Mouse (Mus musculus) CH12F3 (cell line): ENCODE data around the gene Srgap3.

Source experiments
- in situ Hi-C: fragments of 300-500 bp; cut with MboI; formaldehyde crosslinking; loops from 2 replicates; pipeline ENCODE4 v1.14.3; 2020; ENCODE audit warnings: low sequenced_read_pairs

Srgap3 gene

DNA sequence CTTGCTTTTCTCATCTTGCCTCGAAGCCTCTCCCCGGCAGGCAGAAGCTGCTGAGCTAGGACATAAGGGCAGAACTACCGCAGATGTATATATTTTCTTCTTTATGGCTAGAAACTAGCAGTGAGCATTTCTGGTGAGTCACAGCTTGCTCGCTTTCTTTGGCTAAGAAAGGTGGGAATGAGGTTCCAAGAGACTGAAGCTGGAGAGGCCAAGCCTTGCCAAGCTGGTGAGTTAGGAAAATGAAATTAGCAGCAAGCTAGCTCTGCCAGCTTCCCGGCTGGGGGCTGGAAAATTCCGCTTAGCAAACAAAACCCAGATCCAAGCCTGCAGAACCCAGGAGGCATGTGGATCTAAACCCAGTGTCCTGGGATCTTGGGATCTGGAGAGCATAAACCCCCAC is 124.0 kb downstream of the Srgap3 start:
- in situ Hi-C loops, result no loop called here

DNA sequence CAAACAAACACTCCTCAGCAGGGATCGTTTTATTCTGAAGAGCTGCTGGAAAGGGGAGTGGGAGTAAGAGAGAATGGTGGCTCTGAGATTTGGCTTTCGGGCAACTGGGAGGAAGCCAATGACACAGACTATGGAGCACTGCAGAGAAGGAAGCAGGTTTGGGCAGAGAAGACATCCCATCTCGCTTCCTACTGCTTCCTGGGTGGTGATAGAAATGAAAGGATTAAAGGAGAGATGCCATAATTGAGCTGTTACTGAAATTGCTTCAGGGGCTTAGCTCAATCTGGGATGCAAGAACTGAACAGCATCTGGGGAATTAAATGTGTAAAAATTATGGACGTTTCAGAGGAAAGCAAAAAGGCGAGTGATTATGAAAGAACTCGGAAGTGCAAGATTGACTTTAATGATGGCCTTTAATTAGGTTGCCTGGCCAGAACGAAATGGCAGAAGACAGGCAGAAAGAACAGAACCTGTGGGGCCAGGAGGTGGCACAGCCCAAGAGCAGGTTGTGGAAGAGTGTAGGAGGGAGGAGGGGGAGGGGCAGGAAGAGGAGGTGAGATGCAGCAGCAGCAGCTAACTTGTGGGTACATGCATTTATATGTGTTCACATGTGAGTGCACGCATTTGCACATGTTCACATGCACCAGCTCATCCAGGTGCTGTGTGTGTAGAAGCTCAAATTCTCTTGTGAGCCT is 126.6 kb downstream of the Srgap3 start:
- in situ Hi-C loops, result no loop called here

DNA sequence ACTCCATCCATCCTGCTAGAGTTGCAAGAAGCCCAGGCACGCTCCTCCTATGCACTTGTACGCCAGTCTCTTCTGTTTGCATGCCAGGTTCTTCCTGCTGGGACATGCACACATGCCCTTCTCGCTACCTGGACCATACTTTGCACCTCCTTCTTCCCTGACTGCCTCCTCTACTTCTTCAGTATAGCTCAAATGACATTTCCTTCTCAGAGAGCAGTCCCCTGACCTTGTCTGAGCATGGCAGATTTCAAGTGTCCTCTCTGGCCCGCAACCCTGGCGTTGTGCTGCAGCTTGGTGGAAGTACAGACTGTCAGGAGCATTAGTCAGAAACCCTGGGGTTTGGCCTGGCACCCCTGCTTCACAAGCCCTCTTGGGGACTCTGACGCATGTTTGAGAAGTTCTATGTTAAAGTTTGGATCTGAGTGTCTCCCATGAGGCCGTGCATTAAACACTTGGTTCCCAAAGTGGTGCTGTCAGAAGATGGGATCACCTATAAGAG is 128.6 kb downstream of the Srgap3 start:
- in situ Hi-C loops, result no loop called here

DNA sequence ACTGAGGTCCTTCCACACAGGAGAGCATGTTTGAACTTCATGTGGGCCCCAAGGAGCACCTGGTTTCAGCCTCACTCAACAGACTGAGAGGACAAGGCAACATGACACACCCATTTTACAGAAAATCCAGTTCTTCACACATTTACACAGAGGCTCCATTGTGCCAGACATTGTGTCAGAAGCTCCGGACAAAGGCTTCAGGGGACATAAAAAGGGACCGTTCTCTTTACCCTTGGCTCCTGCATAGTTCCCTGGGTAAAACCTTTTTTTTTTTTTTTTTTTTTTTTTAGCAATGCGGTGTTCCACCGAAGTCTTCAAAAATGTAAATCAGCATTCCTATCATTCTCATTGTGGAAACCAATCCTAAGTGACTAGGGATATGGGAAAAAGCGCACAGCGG is 131.5 kb downstream of the Srgap3 start:
- in situ Hi-C loops, result no loop called here

DNA sequence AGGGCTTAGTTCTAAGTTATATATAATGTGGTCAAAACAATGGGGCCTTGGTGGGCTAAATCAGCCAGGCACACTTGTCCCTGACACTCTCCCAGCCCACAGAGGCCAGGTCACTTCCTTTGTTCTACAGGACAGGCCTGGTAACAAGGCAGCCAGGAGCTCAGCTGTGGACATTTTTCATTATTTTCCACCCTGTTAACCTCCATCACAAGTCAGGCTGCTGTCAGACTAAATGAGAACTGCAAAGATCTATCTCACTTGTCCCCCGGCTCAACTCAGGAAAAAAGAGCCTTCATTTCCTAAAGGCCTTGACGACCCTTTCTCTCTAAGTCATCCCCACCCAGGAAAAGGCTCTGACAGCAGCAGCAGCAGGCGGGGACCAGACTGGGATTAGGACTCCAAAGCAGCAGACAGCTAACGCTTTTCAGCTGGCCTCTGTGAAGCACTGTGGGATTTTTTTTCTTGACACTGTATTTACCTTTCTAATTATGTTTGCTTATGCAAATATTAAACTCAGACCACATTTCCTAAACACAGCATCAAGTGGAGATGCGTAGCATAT is 132.5 kb downstream of the Srgap3 start:
- in situ Hi-C loops, result no loop called here

DNA sequence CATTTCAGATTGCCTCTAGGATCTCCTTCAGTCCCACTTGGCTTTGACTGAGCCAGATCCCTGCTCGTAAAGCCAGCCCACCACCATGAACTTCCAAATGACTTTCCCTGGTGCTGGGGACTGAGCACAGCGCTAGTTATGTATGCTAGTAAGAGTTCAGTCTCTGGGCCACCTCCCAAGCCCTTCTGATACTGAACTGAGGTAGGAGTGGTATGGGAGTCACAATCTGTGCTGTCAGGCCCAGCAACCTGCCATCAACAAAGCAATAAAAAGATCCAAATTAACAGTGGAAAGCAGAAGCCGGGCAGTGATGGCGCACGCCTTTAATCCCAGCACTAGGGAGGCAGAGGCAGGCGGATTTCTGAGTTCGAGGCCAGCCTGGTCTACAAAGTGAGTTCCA is 134.2 kb downstream of the Srgap3 start:
- in situ Hi-C loops, result no loop called here

DNA sequence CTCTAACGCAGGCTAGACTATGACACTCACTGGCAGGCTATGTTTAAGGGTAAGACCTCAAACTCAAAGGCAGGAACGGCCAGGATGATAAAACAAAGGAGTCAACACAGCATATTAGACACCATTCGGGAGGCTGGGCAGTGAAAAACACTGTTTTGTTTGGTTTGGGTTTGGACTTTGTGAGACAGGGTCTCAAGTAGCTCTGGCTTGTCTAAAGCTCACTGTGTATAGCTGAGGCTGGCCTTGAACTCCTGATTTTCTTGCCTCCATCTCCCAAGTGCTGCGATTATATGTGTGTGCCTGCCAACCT is 136.6 kb downstream of the Srgap3 start:
- in situ Hi-C loops, result no loop called here

DNA sequence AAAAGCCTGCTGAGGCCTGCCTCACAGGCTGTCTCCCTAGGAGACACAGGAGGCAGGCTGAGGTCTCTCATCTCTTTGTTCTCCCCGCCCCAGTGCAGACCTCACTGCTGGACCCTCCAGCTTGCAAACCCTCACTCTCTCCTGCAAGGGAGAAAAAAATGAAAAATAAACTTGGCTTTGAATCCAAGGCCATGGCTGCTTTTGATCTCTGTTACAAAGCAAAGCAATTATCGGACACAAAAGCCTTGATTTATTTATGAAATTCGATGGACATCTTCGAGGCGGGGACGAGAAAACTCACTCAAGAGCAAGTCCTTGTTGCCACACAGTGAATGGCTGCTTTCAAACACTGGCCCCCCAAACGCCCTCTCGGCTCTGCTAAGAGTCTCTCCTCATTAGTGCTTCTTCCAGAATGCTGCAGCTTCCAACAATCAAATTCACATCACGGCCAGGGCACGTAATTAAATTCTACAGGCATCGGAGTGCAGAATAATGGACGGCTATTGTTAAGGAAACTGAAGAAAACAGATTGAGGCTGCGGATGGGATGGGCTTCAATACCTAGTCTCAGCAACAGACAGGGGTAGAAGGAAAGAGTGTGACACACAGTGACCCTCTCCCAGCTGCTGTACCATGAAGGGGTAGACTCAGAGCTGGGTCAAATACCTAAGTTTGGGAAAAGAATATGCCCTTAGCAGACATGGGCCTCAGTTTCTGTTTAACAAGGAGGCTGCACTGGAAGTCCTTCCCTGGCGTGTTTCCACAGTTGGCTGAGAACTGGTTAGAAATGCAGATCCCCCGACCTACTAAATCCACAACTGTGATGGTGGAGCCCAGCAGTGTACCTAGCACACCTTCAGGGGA is 137.2 kb downstream of the Srgap3 start:
- in situ Hi-C loops, result no loop called here

DNA sequence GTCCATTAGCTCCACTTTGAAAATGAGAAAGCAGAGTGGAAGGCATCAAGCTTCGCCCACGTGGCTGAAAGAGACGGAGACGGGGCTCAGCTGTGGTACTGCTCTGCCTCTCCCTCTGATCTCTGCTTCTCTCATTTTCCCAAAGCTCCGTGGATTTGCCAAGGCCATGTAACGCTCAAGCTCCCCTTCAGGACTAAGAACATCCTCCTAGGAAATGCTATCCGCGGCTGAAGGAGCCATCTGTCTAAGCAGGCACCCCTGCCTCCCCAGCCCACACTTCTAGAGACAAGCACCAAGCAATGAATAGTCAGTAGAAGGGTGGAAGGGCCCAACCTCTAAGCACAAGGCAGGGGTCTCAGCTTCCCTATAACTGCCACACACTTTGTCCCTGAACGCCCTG is 138.3 kb downstream of the Srgap3 start:
- in situ Hi-C loops, result no loop called here

DNA sequence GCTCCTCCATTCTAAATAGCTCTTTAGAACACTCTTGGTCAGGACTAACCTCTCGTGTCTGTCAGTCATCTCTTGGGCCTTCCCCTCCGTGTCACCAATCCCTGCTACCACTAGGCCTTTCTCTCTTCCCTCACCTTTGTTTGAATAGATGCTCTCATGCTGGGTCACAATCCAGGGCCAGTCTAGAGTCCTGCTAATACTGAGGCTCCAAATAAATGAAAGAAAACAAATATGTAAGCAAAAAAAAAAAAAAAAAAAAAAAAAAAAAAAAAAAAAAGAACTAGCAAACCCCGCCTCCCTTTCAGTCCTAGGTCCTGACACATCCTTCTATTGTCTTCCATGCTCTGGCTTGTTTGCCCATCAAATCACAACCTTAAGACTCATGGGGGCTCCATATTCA is 145.1 kb downstream of the Srgap3 start:
- in situ Hi-C loops, result no loop called here

DNA sequence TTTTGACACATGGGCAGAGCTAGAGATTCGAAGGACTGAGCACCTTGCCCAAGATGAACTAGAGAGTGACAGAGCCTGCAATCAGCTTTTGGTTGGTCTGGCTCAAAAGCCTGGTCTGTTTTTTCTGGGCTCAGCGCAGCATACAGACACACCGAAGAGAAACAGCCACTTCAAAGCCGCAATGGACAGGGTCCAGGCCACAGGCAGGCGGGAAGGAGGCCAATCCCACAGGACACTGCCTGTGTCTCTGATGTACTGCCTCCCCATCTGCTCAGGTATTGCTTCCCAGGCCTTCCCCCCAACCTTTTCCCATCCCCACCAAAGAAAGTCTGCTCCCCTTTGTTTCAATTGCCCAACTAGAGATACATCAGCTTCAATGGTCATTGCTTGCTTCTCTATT is 148.7 kb downstream of the Srgap3 start:
- in situ Hi-C loops, result no loop called here

DNA sequence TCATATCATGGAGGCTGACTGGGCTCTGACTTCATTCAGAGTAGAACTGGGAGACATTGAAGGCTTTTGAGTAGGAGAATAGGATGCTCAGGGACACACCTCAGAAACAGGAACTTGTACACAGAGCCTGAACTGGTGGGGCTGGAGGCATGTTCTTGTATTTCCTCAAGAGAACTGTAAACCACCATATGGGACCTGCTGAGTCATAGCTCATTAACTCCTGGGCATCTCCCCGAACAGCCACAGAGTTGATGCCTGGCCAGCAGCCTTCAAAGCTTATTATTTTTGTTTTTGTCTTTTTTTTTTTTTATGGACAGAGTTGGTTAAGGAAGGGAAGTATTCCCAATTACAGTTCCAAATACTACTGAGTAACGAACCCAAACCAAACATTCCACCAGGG is 150.5 kb downstream of the Srgap3 start:
- in situ Hi-C loops, result no loop called here

DNA sequence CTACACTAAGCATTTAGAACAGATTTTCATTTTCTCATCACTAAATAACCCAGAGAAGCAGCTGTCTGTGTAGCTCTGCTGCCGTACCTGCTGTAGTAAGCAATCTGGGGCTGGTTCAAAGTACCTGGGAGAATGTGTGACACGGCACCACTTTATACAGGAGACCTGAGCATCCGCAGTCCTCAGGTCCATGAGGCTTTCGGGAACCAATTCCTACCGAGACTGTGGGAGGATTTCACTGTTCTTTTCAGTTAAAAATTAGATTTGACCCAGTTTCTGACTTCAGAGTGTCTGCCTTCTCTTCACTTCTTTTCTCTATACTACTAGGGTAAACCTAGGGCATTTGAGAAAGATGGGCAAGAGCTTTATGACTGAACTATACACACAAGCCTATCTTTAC is 153.2 kb downstream of the Srgap3 start:
- in situ Hi-C loops, result no loop called here

DNA sequence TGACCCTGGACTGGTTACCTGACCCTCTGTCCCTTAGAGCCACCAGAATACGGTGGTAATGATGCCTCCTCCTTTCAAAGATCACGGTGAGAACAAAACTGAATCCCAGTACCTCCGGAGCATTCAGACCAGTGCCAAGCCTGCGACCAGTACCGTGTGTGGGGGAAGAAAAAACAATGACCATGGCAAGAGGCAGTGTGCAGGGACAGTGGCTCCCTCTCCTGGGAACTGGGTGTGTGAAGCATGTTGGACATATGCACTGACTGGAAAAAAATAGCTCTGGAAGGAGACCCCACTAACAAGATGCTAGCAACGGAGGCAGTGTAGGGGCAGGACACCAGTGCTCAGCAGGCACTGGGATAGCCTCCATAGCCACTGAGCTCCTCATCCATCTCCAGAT is 157.2 kb downstream of the Srgap3 start:
- in situ Hi-C loops, result no loop called here

DNA sequence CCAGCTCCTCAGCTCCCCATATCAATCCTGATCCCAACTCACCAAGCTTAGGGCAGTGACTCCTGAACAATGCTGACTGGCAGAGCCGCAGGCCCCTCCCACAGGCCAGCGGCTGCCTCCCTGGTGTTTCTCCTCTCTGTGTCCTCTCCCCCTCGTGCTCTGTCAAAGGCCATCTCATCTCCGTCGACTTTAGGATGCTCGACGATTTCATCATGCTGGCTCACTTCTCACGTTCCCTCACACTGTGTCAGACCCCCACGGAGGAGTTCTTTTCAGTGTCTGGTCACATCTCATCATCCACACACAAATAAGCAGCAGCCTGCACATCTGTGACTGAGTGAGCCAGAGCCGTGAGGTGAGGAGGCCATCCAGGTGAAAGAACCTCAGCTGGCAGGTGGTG is 158.4 kb downstream of the Srgap3 start:
- in situ Hi-C loops, result no loop called here

DNA sequence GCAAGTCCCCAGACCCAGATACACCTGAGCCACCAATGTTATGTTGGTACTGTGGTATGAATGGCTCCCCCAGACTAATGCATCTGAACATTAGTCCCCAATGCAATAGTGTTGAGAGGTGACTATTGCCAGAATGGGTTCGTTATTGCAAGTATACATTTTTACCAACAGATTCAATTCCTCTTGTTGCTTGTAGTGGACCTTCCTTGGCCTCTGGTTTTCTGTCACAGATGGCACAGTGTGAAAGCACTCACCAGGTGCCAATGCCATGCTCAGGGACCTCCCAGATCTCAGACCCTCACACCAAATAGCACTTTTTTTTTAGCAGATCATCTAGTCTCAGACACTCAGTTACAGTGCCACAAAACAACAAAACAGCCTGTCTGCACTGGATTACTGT is 158.9 kb downstream of the Srgap3 start:
- in situ Hi-C loops, result no loop called here

DNA sequence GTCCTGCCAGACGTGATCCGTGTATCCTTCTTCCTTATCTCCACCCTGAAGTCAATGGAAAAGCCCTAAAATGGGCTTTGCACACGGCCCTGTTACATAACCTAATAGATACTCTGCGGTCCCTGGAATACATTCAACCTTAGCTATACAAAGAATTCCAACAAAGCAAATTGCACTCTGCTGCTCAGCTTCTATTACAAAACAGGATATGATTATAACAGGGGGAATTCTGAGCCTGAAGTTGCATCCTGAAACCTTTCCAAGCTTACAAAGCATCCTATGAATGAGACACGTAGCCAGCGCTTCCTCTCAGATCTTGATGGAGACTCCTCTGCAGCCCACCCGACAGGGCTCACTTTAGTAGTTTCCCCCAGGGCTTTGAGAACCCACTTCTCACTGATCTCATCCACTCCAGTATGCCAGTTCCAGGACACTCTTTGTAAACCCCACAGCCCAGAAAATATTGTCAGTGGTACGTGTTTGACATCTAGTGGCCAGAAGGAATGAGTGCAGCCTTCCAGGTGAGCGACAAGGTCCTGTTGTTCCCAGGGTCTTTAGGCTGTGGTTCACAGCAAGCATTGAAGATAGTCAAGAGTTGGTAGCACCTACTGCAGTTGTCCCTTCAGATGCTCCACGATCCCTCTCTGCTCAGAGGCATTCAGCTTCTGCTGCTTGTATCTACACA is 165.5 kb downstream of the Srgap3 start:
- in situ Hi-C loops, result no loop called here

DNA sequence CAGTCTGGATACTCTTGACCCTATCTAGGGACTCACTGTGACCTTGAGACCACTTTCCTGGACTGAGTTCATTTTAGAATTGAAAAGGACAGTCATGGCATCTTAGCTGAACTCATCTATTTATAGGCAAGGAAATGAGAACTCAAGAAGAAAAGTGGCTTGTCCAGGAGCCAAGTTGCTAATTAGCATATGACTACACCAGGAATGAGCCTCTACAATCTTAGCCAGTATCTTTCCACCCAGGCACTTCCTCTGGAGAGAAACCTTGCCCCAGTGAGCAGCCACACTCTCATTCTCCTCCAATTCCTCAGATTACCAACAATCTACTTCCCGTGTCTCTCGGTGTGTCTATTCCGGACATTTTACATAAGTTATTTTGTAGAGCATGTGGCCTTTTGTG is 168.9 kb downstream of the Srgap3 start:
- in situ Hi-C loops, result no loop called here

DNA sequence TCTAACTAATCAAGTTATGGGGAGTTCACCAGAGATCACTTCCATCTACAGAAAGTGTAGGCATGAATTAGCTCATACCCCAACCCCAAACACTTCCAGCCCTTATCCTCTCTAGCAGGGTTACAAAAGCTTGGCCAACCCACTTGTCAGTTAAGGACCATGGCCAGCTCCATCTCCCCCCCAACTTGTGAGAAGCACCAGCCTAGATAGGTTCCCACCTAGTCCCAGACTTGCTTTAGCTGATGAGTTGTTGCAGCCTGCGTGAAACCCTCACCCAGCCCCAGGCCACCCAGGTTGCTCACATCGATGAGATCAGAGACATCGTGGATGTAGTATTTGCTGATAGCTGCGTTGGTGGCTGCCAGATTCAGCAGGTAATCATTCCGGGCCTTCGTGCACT is 170.3 kb downstream of the Srgap3 start:
- in situ Hi-C loops, result no loop called here

DNA sequence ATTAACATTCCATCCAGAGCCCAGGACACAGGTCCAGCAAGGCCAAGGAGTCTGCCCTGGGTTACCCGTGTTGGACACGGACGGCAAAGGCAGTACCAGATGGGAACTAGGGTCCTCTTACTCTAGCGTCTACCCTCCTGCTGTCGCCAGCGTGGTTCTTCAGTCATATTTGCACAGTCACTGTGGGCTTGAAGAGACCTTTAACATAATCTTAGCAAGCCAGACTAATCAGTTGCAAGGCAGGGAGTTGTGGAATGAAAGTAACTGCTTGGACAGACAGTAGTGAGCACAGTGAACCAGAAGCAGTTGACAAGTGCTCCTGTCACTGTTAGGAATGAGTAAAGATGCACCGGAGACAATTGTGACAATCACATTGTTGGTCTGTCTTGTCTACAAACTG is 173.3 kb downstream of the Srgap3 start:
- in situ Hi-C loops, result no loop called here

DNA sequence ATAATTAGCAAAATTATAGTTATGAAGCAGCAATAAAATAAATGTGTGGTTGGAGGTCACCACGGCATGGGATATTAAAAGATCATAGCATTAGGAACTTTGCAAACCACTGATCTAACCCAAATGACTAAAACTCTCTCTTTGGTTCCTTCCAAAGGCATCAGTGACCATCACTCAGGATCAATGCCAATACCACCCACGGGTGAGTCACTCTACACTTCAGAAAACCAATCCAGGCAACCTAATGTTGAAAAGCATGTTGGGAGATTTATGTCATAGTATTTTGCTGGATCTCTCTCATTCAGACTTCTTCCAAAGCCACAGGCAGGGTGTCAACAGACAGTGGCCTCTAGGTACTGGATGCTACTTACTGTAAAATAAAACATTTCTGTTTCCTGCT is 176.1 kb downstream of the Srgap3 start:
- in situ Hi-C loops, result no loop called here

DNA sequence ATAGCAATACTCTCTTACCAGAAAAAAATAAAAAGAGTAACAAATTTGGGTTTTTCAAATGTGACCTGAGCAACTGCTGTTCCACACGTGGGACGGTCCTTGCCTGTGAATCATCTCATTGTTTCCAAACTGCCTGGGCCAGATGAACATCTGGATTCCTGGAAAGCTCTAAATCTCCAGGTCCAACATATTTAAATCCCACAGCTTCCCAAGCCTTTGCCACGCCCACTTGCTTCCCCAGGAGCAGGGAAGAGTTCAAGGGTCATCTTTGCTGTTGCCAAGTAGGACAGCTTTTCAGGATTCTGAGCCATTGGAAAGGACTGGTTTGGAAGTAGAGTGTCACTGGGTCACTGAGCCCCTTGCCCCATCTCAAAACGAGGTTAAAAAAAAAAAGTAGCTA is 188.5 kb downstream of the Srgap3 start:
- in situ Hi-C loops, result no loop called here
